Mouse (Mus musculus) cerebellum, adult 2 months (tissue): ENCODE measurements around the gene Lyg1. TPM values are rescaled to one million over a fixed set of nuclear protein-coding genes. Genes with fewer than 3 reads are reported as not detected.
"Not testable (repeated sequence)": the region's sequence is repeated elsewhere in the genome, so short reads cannot be mapped to it uniquely, and the experiment has no call there.

Source experiments
- DNase-seq, 2 experiments: peaks; one replicate each; pipeline ENCODE4 v3.0.0; 2021
- H3K27ac ChIP-seq: fragments of 200-500 bp; 2 replicates; pipeline ENCODE4 v1.5.1; 2012; ENCODE audit warnings: low read length, control low read depth, inconsistent platforms; ENCODE audit not compliant: insufficient read depth
- H3K27me3 ChIP-seq: fragments of 200-500 bp; 2 replicates; pipeline ENCODE4 v1.6.1; 2012; ENCODE audit warnings: inconsistent platforms, mild to moderate bottlenecking, low read length, moderate library complexity; ENCODE audit not compliant: control insufficient read depth, insufficient read depth
- H3K4me1 ChIP-seq: fragments of 200-500 bp; 2 replicates; pipeline ENCODE4 v1.6.1; 2011; ENCODE audit warnings: low read length; ENCODE audit not compliant: control insufficient read depth, insufficient read depth
- H3K4me3 ChIP-seq: fragments of 200-500 bp; replicated peaks from 2 replicates; pipeline ENCODE3; 2011; ENCODE audit warnings: mild to moderate bottlenecking, low read depth, low read length, control low read depth; ENCODE audit not compliant: insufficient read depth
- CTCF ChIP-seq: fragments of 200-500 bp; IDR thresholded peaks from 2 replicates; pipeline ENCODE4 v1.5.1; 2011; ENCODE audit warnings: low read depth, mild to moderate bottlenecking, control low read depth, low read length, moderate library complexity, borderline replicate concordance; ENCODE audit not compliant: insufficient read depth
- POLR2A ChIP-seq: fragments of 200-500 bp; IDR thresholded peaks from 2 replicates; pipeline ENCODE4 v1.6.1; 2011; ENCODE audit warnings: low read length, control low read depth, borderline replicate concordance; ENCODE audit not compliant: insufficient read depth
- WGBS: fragments of 180-500 bp; shearing (Covaris S2); methylation state at CpG from one replicate; pipeline ENCODE4 v1.1.7; 2018; 5-methylcytosine and 5-hydroxymethylcytosine counted together
- polyA plus RNA-seq: library from polyadenylated mRNA; depleted of rRNA; stranded (reverse); fragments of >200 nt; gene quantifications from 2 replicates; pipeline ENCODE4 v1.2.3, GENCODE M21; 2012

Gene Lyg1
- polyA plus RNA-seq, 1 experiment, result not detected

DNA sequence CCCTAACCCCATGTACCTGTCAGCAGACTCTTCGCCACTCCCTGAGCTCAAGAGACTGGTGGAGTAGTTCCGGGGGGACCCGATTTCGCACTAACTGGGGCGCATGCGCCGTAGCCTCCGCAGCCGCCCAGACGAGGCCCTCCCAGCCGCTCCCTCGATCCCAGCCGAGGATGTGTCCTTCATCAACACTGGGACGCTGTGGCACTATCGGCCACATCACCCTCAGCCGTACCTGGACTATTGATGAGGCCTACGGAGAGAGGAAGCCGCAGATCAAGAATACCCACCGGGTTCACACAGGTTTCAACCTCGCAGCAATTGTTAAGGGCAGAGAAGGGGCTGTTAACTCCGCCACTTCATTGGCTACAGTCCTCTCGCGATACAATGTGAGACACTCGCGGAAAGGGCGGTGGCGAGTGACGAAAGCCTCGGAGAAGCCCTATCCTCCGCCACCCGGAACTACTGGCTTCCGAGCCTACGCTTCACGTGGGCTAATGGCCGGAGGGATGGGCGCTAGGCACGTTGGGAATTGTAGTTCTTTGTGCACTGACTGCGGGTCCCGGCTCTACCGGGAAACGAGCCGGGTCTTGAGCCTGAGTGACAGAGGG, 39.4 kb upstream of the Lyg1 start:
- TF ChIP-seq POLR2A (peak; percentile 70; the same call in 1 of the 2 replicates), CTCF (no peak)
- H3K27me3 ChIP-seq, result no peaks in the 10 kb centered on the region
- peak; percentile 98 to 99 for DNase-seq
- peak overlapping the region; percentile 90 for H3K4me3 ChIP-seq
- H3K27ac ChIP-seq, result peak overlapping the region; percentile 84
- H3K4me1 ChIP-seq, result no peaks in the 10 kb centered on the region
- under 1% methylated on average over 42 of the region's 42 CpGs for WGBS

DNA sequence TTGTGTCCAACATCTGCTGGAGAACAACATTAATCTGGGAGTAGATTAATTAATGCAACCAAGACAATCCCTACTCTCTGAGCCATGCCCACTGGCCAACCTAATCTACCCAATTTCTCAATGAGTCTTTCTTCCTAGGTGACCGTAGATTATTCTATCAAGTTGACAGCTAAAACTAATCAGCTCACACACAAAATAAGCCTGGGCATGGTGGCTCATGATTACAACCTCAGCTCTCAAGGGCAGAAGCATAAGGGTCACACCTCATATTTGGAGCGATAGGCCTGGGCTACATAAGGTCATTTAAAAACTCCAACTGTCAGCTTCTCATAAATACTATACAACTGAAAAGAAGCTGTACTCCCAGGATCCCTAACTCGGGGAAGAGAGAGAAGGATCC, 38.7 kb upstream of the Lyg1 start:
- H3K27ac ChIP-seq, result no peak overlapping the region
- 38% methylated on average over 3 of the region's 3 CpGs for WGBS
- no peak for DNase-seq
- TF ChIP-seq POLR2A, result no peak
- TF ChIP-seq CTCF, result no peak
- H3K4me1 ChIP-seq, result no peaks in the 10 kb centered on the region
- H3K4me3 ChIP-seq, result peak overlapping the region; percentile 90
- H3K27me3 ChIP-seq, result no peaks in the 10 kb centered on the region

DNA sequence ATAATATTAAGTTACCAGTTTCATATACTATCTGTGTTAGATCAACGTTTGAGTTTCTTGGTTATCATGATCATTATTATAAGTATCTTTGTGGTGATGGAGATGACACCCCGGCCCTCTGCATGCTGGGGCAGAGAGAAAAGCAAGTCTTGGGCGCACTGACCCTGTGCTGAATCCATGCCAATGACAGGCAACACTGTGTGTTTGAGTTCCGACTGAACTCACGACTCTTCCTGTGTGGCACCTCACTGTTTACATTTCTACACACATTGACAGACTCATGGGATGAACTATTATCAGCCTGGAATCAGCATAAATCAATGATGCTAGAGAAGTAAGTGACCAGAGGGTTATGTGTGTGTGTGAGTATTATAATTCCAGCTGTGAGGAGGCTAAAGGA, 30.3 kb upstream of the Lyg1 start:
- TF ChIP-seq CTCF (no peak), POLR2A (no peak)
- Histone ChIP-seq H3K27ac (no peak overlapping the region), H3K4me3 (no peak overlapping the region), H3K27me3 (no peaks in the 10 kb centered on the region), H3K4me1 (no peaks in the 10 kb centered on the region)
- no peak for DNase-seq
- 85% methylated on average over 5 of the region's 5 CpGs for WGBS

DNA sequence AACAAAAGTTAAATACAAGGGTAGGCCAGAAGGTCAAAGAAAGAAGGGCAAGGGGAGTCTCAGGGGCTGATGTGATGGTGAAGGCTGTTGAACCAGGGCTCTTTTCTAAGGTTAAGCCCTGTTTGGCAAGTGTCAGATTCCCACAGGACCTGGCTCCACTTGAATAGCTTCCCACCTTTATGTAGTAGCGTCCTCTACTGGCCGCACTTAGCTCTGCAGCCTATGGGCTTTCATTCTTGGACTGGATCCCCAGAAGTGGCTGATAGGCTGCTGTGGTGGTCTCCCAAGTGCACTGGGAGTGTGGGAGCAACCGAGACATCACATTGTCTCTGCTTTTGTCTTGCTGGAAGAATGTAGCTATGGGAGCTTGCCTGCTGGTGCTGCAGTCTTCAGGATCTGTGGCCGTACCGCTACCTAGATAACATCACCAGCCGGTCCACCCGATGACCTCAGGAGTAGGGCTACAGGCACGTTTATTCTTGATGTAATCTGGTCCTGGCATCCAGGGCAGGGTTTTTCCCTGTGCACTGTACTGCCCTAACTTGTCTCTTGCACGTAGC, 28.3 kb upstream of the Lyg1 start:
- Histone ChIP-seq H3K27me3 (no peaks in the 10 kb centered on the region), H3K27ac (no peak overlapping the region), H3K4me3 (no peak overlapping the region), H3K4me1 (no peaks in the 10 kb centered on the region)
- TF ChIP-seq CTCF (peak; percentile 64), POLR2A (no peak)
- DNase-seq, result peak in 1 of 2 experiments; percentile 33
- 76% methylated on average over 9 of the region's 9 CpGs for WGBS

DNA sequence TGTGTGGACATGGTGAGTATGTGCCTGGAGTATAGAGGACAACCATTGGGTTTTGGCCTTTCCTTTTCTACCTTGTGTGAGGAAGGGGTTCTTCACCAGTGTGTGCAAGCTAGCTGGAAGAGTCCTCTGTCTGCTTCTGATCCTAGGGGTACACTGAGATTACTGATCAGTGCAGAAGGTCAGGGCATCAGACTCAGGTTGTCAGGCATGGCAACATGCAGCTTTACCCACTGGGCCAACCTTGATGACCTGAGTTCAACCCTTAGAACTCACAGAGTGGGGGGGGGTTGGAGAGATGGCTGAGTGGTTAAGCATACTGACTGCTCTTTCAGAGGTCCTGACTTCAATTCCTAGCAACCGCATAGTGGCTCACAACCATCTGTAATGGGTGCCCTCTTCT, 26.8 kb upstream of the Lyg1 start:
- Histone ChIP-seq H3K4me3 (no peak overlapping the region), H3K27me3 (no peaks in the 10 kb centered on the region), H3K4me1 (no peaks in the 10 kb centered on the region), H3K27ac (no peak overlapping the region)
- DNase-seq, result no peak
- TF ChIP-seq CTCF (no peak), POLR2A (no peak)
- 91% methylated on average over 1 of the region's 1 CpGs for whole genome bisulfite sequencing

DNA sequence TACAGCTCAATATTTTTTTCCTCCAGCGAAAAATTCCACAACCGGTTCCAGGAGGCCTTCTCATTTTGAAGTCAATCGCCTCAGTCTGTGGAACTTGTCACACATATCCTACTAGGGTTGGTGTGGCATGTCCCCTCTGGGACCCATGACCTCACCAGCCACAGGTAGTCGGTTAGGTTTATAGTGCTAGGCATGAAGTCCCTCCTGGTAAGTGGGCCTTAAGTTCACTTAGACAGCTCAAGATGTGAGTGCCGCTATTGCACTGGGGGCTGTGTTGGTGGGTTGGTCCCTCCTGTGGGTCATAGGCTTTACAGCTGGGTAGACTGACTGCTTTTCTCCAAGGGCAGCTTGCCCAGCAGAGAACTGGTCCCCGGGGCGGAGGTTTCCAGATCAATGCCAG, 19.7 kb upstream of the Lyg1 start:
- no peaks in the 10 kb centered on the region for H3K27me3 ChIP-seq
- no peaks in the 10 kb centered on the region for H3K4me1 ChIP-seq
- DNase-seq, result no peak
- no peak overlapping the region for H3K4me3 ChIP-seq
- TF ChIP-seq CTCF (no peak), POLR2A (no peak)
- no peak overlapping the region for H3K27ac ChIP-seq
- 85% methylated on average over 7 of the region's 7 CpGs for WGBS

DNA sequence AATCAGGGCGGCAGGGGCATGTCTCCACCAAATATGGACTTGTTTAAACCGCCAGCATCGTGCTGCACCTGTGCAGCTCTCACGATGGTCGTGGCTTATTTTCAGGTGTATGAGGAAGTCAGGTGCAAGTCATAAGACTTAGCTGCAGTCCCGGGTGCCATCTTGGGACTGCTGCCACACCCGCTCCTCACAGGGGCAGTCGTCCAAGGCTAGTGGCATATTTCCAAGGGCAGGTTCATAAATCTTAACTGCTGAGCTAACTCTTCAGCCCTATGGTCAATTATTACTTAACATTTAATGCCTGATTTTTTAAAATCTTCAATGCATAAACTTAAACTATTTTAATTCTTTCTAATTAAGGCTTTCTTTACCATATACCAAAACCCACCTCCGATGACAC, 19.1 kb upstream of the Lyg1 start:
- not testable (repeated sequence) for H3K27me3 ChIP-seq, H3K27ac ChIP-seq, H3K4me1 ChIP-seq, H3K4me3 ChIP-seq, DNase-seq
- WGBS, result 54% methylated on average over 9 of the region's 9 CpGs

DNA sequence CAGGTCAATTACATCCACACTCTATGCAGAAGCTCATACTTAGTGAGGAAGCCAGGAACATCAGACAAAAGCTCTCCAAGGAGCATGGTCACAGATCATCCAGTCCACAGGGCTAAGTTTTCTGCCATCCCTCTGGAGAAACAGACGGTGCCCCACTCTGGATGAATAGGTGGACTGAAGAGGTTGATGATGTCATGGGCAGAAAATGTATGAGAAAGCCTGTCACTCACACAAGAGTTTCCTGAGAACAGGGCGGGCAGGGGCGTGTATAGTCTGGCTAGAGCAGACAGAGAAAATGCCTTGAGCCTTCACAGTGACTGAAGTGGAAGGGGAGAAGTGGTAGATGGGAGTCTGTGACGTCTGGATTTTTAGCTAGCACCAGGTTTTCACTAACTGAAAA, 14.0 kb upstream of the Lyg1 start:
- no peak for DNase-seq
- H3K27ac ChIP-seq, result no peak overlapping the region
- no peaks in the 10 kb centered on the region for H3K4me1 ChIP-seq
- no peaks in the 10 kb centered on the region for H3K27me3 ChIP-seq
- TF ChIP-seq POLR2A (no peak), CTCF (no peak)
- 53% methylated on average over 4 of the region's 4 CpGs for WGBS
- no peak overlapping the region for H3K4me3 ChIP-seq

DNA sequence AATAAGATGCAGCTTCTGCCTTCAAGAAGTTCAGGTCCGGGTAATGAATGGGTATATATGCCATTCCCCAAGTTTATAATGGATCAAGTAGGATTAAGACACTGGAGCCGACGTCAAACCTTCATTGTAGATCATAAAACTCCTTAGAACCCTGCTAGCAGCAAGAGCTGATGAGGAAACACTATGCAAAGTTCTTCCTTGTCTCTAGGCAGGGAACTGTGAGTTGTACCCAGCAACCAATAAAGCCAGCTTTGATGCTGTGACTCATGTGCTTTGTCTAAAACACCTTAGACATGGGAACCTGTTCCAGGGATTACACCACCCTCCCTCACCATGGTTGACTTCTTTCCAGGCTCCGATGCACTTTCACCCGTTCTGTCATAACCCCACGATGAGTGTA, 11.2 kb upstream of the Lyg1 start:
- WGBS, result 88% methylated on average over 6 of the region's 6 CpGs

More for the DNA sequence above, 11.2 kb upstream of the Lyg1 start:
- Histone ChIP-seq H3K27ac (no peak overlapping the region), H3K4me1 (no peaks in the 10 kb centered on the region), H3K4me3 (no peak overlapping the region), H3K27me3 (no peaks in the 10 kb centered on the region)
- no peak for DNase-seq
- TF ChIP-seq CTCF (no peak), POLR2A (no peak)
